Mouse (Mus musculus): Measurements from ENCODE around the gene Plekhg5.

DNA sequence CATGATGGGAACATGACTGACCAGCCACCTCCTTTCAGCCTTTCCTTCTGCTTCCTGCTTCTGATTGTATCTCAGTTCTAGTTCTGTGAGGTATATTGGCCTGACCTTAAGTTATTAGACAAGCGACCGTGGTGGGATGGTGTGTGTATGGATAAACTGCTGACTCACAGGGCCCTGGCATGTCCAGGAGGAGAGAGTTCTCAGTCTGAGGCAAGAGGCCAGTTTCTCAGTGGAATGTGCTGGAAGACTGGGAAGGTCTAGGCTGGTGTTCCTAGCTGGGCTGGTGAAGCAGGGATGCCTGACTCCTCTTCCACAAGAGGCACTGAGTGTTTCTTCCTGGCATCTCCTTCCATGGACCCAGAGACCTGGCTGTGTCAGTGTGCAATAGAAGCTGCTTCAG is 90.5 kb downstream of the Plekhg5 start:
- TF ChIP-seq FLI1 (IDR thresholded peaks at IDR 0.05; ENCODE audit: low read length) (no peak), GATA1 (IDR thresholded peaks at IDR 0.05; ENCODE audit: borderline replicate concordance, low read length) (no peak)
